Mouse (Mus musculus) liver, adult 2 months (tissue): ENCODE results near the gene Zfp213.

ENCODE experiments used
- CTCF ChIP-seq: fragments of 200-500 bp; IDR thresholded peaks from 2 replicates; pipeline ENCODE4 v1.5.1; 2011; ENCODE audit warnings: low read depth, low read length, control low read depth
- POLR2A ChIP-seq: fragments of 200-500 bp; IDR thresholded peaks from 2 replicates; pipeline ENCODE4 v1.6.1; 2011; ENCODE audit warnings: low read length, control low read depth; ENCODE audit not compliant: insufficient read depth; ENCODE audit errors: extremely low read depth

DNA sequence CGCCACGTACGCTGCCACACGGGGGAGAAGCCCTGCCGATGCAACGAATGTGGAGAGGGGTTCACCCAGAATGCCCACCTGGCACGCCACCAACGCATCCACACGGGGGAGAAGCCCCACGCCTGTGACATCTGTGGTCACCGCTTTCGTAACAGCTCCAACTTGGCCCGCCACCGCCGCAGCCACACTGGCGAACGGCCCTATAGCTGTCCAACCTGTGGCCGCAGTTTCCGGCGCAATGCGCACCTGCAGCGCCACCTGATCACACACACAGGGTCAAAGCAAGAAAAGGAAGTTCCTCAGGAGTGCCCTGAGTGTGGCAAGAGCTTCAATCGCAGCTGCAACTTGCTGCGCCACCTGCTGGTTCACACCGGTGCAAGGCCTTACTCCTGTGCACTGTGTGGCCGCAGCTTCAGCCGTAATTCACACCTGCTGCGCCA, 46.3 kb upstream of the Zfp213 start:
- peak; percentile 84 for TF ChIP-seq CTCF
- TF ChIP-seq POLR2A = no peak
